ENCODE assay signal across 14 mouse cellular contexts in genomic region chr19:42136126-42136525, GRCm38 (mm10).
"Had no signal": no experiment of that assay in that cellular context is flagged by ENCODE, and none has a peak within 500 bp of the region (broad histone marks: within the 10 kb centered on the region; RNA-seq: fewer than 3 reads in every experiment).

No protein-coding gene starts in this region.

- H3K4me1 ChIP-seq: neural tube, embryonic 13.5 days; stomach, embryonic 15.5 days had no signal

- H3K4me2 ChIP-seq: kidney, embryonic 15.5 days; limb, embryonic 15.5 days; liver, embryonic 15.5 days; lung, embryonic 14.5 days; neural tube, embryonic 13.5 days; stomach, embryonic 15.5 days had no signal

- H3K9ac ChIP-seq: kidney, embryonic 15.5 days; limb, embryonic 15.5 days; liver, embryonic 15.5 days; lung, embryonic 14.5 days; neural tube, embryonic 13.5 days; stomach, embryonic 15.5 days had no signal

- DNase-seq: kidney, adult 2 months; kidney, postnatal 25 days; lung, embryonic 14.5 days; lung, postnatal 10 days; lung, postnatal 4 days; thymus, adult 2 months; thymus, postnatal 25 days had no signal

- ATAC-seq: midbrain, embryonic 16.5 days had no signal

- H3K4me3 ChIP-seq: kidney, embryonic 15.5 days; limb, embryonic 15.5 days; liver, embryonic 15.5 days; midbrain, embryonic 10.5 days; neural tube, embryonic 13.5 days; stomach, embryonic 15.5 days had no signal

- H3K27ac ChIP-seq: kidney, embryonic 15.5 days; limb, embryonic 15.5 days; liver, embryonic 15.5 days; midbrain, embryonic 10.5 days; neural tube, embryonic 13.5 days; stomach, embryonic 15.5 days had no signal

- H3K36me3 ChIP-seq: kidney, embryonic 15.5 days; limb, embryonic 15.5 days; liver, embryonic 15.5 days; midbrain, embryonic 10.5 days; neural tube, embryonic 13.5 days; stomach, embryonic 15.5 days had no signal

- H3K27me3 ChIP-seq: kidney, embryonic 15.5 days; limb, embryonic 15.5 days; liver, embryonic 15.5 days; neural tube, embryonic 13.5 days; stomach, embryonic 15.5 days had no signal

- H3K9me3 ChIP-seq: kidney, embryonic 15.5 days; limb, embryonic 15.5 days; liver, embryonic 15.5 days; midbrain, embryonic 10.5 days; neural tube, embryonic 13.5 days; stomach, embryonic 15.5 days had no signal
